Mouse (Mus musculus) macrophage (primary cell): ENCODE results near the gene 1700080E11Rik. TPM values are rescaled to one million over a fixed set of nuclear protein-coding genes. Genes with fewer than 3 reads are reported as not detected.
"Not testable (repeated sequence)": the region's sequence is repeated elsewhere in the genome, so short reads cannot be mapped to it uniquely, and the experiment has no call there.

ENCODE experiments used
- H3K27ac ChIP-seq: fragments of 350-480 bp; formaldehyde crosslinking; 2 replicates; pipeline ENCODE4 v1.9.0; 2021
- H3K36me3 ChIP-seq: fragments of 350-480 bp; formaldehyde crosslinking; 2 replicates; pipeline ENCODE4 v1.9.0; 2021; ENCODE audit errors: inconsistent target
- H3K4me3 ChIP-seq: fragments of 350-480 bp; formaldehyde crosslinking; 2 replicates; pipeline ENCODE4 v1.9.0; 2021; ENCODE audit errors: inconsistent target
- H3K79me2 ChIP-seq: fragments of 350-480 bp; formaldehyde crosslinking; 2 replicates; pipeline ENCODE4 v1.9.0; 2021; ENCODE audit errors: inconsistent target
- WGBS: methylation state at CpG from one replicate; pipeline ENCODE4 v1.1.7; 2026; ENCODE audit warnings: inconsistent platforms; ENCODE audit not compliant: missing documents; 5-methylcytosine and 5-hydroxymethylcytosine counted together
- polyA plus RNA-seq: library from polyadenylated mRNA; stranded (reverse); fragments of 250-400 nt; gene quantifications from 3 replicates; pipeline ENCODE4 v1.2.4, GENCODE M21; 2018; ENCODE audit warnings: inconsistent platforms
- total RNA-seq, 78 experiments: library from RNA; depleted of rRNA; stranded (reverse); fragments of 250-400 nt; gene quantifications; 1 replicate in 9 of 78; 2 replicates in 24 of 78; 3 replicates in 43 of 78; 4 replicates in 2 of 78; pipeline ENCODE4 v1.2.4; 2018; ENCODE audit warnings: inconsistent platforms in 56 of 78

Gene 1700080E11Rik
- not detected for total RNA-seq (2018; cell fraction: chromatin; rRNA removed)
- total RNA-seq (2018; cell fraction: cytosol; rRNA removed), result not detected
- not detected for total RNA-seq (2018; cell fraction: nucleus; rRNA removed)
- not detected in 3 replicates for polyA plus RNA-seq

DNA sequence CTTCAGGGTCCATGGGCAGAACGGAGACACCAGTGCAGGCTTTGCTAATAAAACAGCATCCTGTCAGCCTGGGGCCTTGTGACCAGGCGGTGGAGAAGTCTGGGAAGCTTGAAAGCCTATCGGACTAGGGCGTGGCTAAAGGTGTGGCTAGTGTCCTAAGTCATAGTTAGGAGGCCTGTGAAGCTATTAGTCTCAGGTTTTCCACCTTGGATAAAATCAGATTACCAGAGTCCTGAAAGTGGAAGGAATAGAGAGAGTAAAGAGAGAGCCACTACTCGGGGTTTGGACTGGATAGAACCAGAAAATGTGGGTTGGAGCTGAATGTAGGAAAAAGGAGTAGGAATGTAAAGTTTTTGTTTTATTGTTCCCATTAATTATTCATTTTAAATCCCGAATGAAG is at the start of gene 1700080E11Rik:
TSS of gene 1700080E11Rik (minus strand) at position 101 of the 400 bp plus-strand sequence.
- 72% methylated on average over 6 of the region's 6 CpGs for WGBS
- no peaks in the 10 kb centered on the region for H3K79me2 ChIP-seq
- no peaks in the 10 kb centered on the region for H3K36me3 ChIP-seq
- H3K27ac ChIP-seq, result no peak within 1 kb of the TSS
- H3K4me3 ChIP-seq, result no peak within 1 kb of the TSS

DNA sequence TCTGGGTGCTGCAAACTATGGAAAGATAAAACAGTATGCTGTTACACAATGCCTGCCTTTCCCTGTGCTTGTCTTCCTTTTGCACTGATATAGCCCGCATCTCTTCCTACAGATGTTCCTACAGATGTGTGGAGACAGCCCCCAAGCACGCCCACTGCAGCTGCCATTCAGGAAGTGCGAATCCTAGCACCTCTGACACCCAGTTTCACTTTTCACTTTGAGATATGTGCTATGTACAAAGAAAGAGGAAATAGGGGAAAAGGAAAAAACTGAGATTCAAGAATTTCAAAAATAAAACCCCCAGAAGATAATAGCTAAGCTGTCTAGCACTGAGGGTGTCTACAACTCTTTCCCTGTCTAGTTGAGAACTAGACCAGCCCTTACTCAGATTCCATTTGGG is 41.8 kb upstream of the 1700080E11Rik start:
- 24% methylated on average over 3 of the region's 3 CpGs for WGBS

DNA sequence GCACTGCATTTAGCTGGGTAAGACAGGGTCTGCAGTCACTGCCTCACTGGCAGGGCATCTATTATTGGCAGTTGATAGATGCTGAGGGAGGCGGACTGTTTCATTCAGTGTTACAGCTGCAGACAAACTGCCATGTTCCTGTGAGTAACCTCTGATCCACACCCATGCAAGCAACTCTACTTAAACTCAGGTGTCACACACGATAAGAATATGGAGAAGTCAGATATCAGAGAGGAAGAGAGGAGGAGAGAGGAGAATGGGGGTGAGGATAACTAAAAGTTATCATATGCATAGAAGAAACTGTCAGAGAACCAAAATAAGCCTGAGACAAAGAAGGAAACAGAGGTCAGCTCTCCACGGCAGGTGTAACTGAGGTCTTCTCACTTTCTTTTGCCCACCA is 37.5 kb upstream of the 1700080E11Rik start:
- no peaks in the 10 kb centered on the region for H3K36me3 ChIP-seq
- WGBS, result 90% methylated on average over 3 of the region's 3 CpGs
- no peaks in the 10 kb centered on the region for H3K79me2 ChIP-seq
- H3K27ac ChIP-seq, result no peak overlapping the region
- no peak overlapping the region for H3K4me3 ChIP-seq

More for the DNA sequence above, 41.8 kb upstream of the 1700080E11Rik start:
- Histone ChIP-seq H3K79me2 (no peaks in the 10 kb centered on the region), H3K27ac (no peak overlapping the region), H3K4me3 (no peak overlapping the region), H3K36me3 (no peaks in the 10 kb centered on the region)

DNA sequence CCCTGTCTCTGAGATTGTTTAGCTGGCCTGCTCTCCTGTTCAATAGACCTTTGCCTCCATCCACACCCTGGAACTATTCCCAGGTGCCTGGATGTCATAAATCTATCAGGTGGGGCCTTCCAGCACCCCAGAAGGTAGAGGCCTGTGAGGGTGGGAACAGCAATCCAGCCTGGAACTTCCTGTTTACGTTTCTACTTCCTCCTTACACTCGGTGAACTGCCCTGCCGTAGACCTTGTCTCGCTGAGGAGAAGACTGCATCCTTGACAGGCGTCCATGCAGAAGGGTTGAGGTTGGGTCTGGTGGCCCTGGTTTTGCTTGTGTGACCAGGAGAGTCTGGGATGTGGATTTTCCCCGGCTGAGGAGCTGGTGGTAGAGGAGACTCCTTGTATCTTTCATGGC is 5.7 kb downstream of the 1700080E11Rik start:
- H3K79me2 ChIP-seq, result no peaks in the 10 kb centered on the region
- WGBS, result 38% methylated on average over 6 of the region's 6 CpGs
- no peak overlapping the region for H3K4me3 ChIP-seq
- H3K36me3 ChIP-seq, result no peaks in the 10 kb centered on the region
- H3K27ac ChIP-seq, result no peak overlapping the region

DNA sequence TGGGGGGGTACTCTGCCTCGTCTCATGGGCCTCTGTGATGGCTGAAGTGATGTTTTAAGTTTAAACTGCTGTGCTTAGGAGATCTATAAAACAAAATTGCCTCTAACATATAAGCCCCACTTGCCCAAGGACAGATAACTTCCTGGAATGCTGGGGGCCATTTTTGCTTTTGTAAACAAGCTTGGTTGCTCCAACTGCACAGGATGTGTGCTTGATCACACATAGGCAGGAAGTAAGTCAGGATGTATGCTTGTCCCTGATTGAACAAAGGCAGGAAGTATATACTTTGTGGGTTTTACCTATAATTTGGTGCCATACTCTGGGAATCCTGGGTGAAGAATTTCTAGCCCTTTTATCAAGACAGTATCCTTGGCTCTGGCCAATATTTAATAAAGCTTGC is 8.5 kb downstream of the 1700080E11Rik start:
- Histone ChIP-seq H3K27ac (no peak overlapping the region), H3K36me3 (no peaks in the 10 kb centered on the region), H3K79me2 (no peaks in the 10 kb centered on the region), H3K4me3 (no peak overlapping the region)
- 67% methylated on average over 1 of the region's 1 CpGs for WGBS

DNA sequence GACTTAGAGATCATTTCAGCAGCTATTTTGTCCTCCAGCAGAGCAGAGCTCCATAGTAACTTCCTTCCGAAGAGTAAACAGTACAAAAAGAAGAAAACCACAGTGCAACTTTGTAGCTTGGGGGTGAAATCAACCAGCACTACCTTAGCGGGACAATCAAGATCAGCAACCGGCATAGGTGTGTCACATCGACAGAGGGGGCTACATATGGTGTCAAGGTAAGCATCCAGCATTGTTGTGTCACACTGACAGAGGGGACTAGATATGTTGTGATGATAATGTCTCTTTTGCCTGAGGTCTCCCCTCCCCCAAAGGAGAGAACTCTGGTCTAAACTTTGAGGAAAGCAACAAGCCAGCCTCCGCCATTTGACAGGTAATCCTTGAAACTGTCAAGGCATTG is 10.4 kb downstream of the 1700080E11Rik start:
- no peaks in the 10 kb centered on the region for H3K79me2 ChIP-seq
- H3K27ac ChIP-seq, result no peak overlapping the region
- H3K36me3 ChIP-seq, result no peaks in the 10 kb centered on the region
- WGBS, result 40% methylated on average over 4 of the region's 5 CpGs
- no peak overlapping the region for H3K4me3 ChIP-seq

DNA sequence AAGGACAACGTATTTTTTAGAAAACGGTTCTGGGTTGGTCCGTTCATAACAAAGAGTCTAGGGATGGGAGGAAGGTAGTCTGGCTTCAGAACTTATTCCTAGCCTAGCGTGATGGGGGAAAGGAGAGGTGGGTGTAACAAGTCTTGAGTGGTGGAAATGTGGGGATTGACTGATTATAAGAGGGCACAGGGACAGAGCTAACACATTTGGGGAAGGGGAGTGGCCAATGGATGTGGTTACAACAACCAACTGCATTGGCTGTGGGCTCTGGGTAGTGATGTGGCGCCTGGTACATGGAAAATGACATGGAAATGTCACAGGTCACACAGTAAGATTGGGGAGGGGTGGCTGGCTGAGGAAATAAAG is 12.9 kb downstream of the 1700080E11Rik start:
- Histone ChIP-seq H3K79me2 (no peaks in the 10 kb centered on the region), H3K27ac (no peak overlapping the region), H3K36me3 (no peaks in the 10 kb centered on the region), H3K4me3 (peak overlapping the region; percentile 23)
- 23% methylated on average over 5 of the region's 5 CpGs for WGBS

DNA sequence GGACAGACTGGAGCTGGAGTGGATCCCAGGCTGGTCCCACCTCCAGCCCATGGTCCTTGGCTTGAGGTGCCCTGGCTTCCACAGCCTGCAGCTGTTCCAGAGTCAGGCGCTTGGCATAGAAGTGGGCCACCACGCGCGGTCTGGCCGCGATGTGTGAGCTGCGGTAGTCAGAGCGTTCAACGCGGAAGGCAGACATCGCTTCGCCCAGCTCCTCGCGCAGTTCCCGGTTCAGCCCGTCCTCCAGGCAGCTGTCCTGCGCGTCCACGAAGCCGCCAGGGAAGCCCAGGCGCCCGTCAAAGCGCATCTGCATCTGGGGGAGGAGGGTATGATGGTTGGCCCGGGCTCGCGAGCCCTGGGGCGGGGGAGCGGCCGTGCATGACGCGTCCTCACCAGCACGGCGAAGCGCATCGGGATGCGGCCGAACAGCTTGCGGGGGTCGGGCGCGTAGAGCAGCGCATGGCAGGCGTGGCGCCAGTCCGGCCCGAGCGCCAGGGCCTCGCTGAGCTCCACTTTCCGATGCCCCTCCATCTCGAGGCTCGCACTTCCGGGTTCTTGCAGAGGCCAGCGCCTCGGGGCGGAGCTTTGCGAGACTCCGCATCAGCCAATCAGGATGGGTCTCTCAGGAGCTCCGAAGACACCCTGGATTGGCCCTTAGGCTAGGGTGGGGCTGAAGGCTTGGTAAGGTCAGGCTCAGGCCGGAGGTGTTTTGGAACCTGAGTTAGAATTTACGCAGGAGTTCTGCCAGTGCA is 13.5 kb downstream of the 1700080E11Rik start, which contains the start of gene Nudt16:
TSS of gene Nudt16 (minus strand) at position 572 of the 749 bp plus-strand sequence.
- peak within 1 kb of the TSS; percentile 18; the same call in 1 of the 2 replicates for H3K27ac ChIP-seq

DNA sequence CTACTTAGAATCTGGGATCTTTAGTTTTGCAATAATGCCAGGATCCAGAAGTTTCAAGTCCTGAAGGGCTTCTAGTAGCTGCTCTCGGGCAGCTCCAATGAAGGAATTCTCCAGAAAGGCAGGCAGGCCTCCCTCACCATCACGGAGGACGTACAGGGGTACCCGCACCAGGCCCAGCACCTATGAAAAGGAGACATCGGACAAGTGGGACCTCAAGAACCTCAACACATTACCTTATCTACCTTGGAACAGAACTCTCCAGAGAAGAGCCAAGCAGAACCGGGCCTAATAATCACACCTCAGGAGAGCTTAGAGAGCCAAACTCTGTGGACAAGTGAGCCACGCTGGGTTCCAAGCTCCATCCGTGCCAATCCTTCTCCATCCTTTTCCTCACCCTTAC is 14.6 kb downstream of the 1700080E11Rik start:
- no peaks in the 10 kb centered on the region for H3K36me3 ChIP-seq
- H3K27ac ChIP-seq, result no peak overlapping the region
- no peaks in the 10 kb centered on the region for H3K79me2 ChIP-seq
- WGBS, result 97% methylated on average over 8 of the region's 8 CpGs
- H3K4me3 ChIP-seq, result no peak overlapping the region

More for the DNA sequence above, 13.5 kb downstream of the 1700080E11Rik start, which contains the start of gene Nudt16:
- no peaks in the 10 kb centered on the region for H3K79me2 ChIP-seq
- peak within 1 kb of the TSS; percentile 50 for H3K4me3 ChIP-seq
- H3K36me3 ChIP-seq, result no peaks in the 10 kb centered on the region
- WGBS, result 1% methylated on average over 60 of the region's 60 CpGs

DNA sequence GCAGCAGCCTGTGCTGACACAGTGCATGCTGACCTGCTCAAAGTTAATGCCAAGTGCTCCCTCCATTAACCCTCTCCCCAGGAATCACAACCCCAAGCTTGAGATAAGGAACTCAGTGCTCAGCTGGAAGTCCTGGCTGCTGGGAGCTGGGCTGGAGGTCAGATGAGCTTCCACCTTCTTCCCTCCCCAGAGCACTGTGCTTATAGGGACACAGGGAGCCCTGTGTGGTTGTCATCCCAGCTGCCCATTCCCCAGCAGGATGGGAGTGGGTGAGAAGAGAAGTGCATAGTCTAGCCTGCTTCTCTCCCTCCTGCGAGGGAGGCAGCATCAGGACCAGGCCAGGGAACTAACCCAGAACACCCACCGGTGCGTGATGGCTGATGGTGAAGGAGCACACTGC is 19.7 kb downstream of the 1700080E11Rik start:
- not testable (repeated sequence) for H3K4me3 ChIP-seq, H3K36me3 ChIP-seq, H3K27ac ChIP-seq, H3K79me2 ChIP-seq
- WGBS, result 100% methylated on average over 3 of the region's 3 CpGs

DNA sequence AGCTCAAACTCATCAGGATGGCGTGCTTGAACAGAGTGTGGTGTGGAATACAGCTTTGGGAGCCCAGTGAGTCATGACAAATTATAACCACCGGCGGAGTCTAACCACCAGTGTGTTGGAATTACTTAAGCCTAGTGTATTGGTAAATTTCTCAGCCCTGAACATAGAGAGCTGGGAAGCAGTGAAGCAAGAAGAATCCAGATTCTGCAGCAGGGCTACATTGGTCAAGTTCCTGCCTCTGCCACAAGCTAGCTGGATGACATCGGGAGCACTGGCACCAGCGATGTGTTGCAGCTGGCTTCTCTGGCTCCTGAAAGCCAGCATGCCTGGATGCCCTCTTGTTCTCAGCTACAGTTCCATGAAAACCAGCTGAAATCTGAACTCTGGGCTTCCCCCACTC is 41.0 kb downstream of the 1700080E11Rik start:
- no peak overlapping the region for H3K4me3 ChIP-seq
- no peak overlapping the region for H3K27ac ChIP-seq
- no peaks in the 10 kb centered on the region for H3K36me3 ChIP-seq
- WGBS, result 93% methylated on average over 5 of the region's 5 CpGs
- H3K79me2 ChIP-seq, result no peaks in the 10 kb centered on the region

DNA sequence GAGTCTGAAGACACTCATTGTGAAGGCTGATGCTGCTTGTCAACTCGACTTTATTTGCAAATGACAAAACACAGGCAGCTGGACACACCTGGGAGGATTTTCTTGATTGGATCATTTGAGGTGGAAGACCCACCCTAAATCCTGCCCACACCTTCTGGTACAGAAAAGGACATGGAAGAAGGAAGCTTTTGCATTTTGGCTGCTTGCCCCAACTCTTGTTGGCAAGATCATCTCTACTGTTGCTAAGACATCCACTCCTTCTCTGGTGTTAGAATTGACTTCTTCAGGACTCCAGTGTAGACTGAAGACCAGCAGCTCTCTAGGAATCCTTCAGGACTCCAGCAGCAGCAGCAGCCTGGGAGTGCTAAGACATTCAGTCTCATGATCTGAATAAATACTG is 43.0 kb downstream of the 1700080E11Rik start:
- Histone ChIP-seq H3K4me3 (no peak overlapping the region), H3K27ac (no peak overlapping the region), H3K79me2 (no peaks in the 10 kb centered on the region), H3K36me3 (no peaks in the 10 kb centered on the region)
- WGBS, result 82% methylated on average over 1 of the region's 1 CpGs

DNA sequence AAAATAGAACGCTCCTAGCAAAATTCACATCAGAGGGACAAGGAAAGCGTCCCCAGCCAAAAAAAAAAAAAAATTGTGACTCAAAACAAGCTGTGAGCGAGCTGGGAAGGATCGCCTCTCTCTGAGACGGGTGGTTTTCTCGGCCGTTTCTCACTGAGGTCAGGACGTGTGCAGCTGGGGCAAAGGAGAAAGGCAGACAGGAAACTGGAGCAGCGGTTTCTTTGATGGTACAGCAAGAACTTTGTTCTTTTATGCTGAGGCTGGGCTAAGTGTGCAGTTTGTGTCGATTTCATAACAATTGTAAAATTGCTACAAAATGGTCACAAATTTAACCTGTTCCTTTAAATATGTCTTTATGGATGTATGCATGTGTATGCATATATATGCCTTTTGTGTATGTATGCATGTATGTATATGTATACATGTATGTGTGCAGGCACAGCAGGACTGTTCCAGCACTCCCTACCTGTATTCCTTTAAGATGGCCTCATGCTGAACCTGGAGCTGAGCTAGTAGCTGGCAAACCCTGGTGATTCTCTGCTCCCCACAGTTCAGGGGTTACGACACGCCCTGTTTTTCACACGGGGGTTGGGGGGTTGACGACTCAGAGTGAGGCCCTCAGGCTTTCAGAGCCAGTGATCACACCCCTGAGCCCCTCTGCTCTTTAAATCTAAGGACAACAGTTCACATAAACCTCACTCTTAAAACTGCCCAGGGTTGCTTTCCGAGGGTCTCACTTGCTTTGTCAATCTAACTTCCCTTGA is 43.9 kb downstream of the 1700080E11Rik start:
- WGBS, result 35% methylated on average over 15 of the region's 15 CpGs
- H3K4me3 ChIP-seq, result no peak overlapping the region
- no peak overlapping the region for H3K27ac ChIP-seq
- no peaks in the 10 kb centered on the region for H3K79me2 ChIP-seq
- H3K36me3 ChIP-seq, result no peaks in the 10 kb centered on the region
